Mouse (Mus musculus): ENCODE measurements around the gene Klhl42.

Klhl42 gene

GRCm38 (mm10) chr6:147088517-147088916, 2.7 kb upstream of the Klhl42 start:
- DNase-seq, result no peak

- no peak for DNase-seq
These were observed 988 bp upstream of the Klhl42 start for GRCm38 (mm10) chr6:147090191-147090590.

GRCm38 (mm10) chr6:147092136-147092535, 957 bp downstream of the Klhl42 start:
- peak; percentile 46 for DNase-seq

- no peak for DNase-seq
These were observed 3.6 kb downstream of the Klhl42 start for GRCm38 (mm10) chr6:147094771-147095170.

GRCm38 (mm10) chr6:147096109-147096508, 4.9 kb downstream of the Klhl42 start:
- no peak for DNase-seq

- DNase-seq, result no peak
These were observed 5.8 kb downstream of the Klhl42 start for GRCm38 (mm10) chr6:147096934-147097333.

- DNase-seq, result peak; percentile 36
These were observed 6.3 kb downstream of the Klhl42 start for GRCm38 (mm10) chr6:147097346-147097929.

- peak; percentile 68 for DNase-seq
These were observed 8.5 kb downstream of the Klhl42 start for GRCm38 (mm10) chr6:147099458-147100277.

GRCm38 (mm10) chr6:147102293-147102692, 11.1 kb downstream of the Klhl42 start:
- peak; percentile 38 for DNase-seq

- no peak for DNase-seq
These were observed 14.3 kb downstream of the Klhl42 start for GRCm38 (mm10) chr6:147105529-147105928.

GRCm38 (mm10) chr6:147106716-147107115, 15.5 kb downstream of the Klhl42 start:
- DNase-seq, result no peak

GRCm38 (mm10) chr6:147109283-147109682, 18.1 kb downstream of the Klhl42 start:
- no peak for DNase-seq

- DNase-seq, result peak; percentile 89
These were observed 25.4 kb downstream of the Klhl42 start for GRCm38 (mm10) chr6:147116579-147116978.

- no peak for DNase-seq
These were observed 26.6 kb downstream of the Klhl42 start for GRCm38 (mm10) chr6:147117764-147118163.

- DNase-seq, result no peak
These were observed 27.0 kb downstream of the Klhl42 start for GRCm38 (mm10) chr6:147118190-147118589.

- no peak for DNase-seq
These were observed 30.1 kb downstream of the Klhl42 start for GRCm38 (mm10) chr6:147121320-147121719.

GRCm38 (mm10) chr6:147127239-147127638, 36.1 kb downstream of the Klhl42 start:
- no peak for DNase-seq

GRCm38 (mm10) chr6:147138260-147138659, 47.1 kb downstream of the Klhl42 start:
- DNase-seq, result no peak

- DNase-seq, result no peak
These were observed 49.5 kb downstream of the Klhl42 start for GRCm38 (mm10) chr6:147140600-147141154.

GRCm38 (mm10) chr6:147144664-147145063, 53.5 kb downstream of the Klhl42 start:
- DNase-seq, result no peak

- DNase-seq, result peak; percentile 14
These were observed 54.1 kb downstream of the Klhl42 start for GRCm38 (mm10) chr6:147145277-147145676.

- no peak for DNase-seq
These were observed 54.6 kb downstream of the Klhl42 start for GRCm38 (mm10) chr6:147145753-147146152.

- DNase-seq, result no peak
These were observed 59.9 kb downstream of the Klhl42 start for GRCm38 (mm10) chr6:147151069-147151468.

GRCm38 (mm10) chr6:147151839-147152238, 60.7 kb downstream of the Klhl42 start:
- no peak for DNase-seq

Measured in thymus, postnatal 4 days (tissue).